Mouse (Mus musculus) G1E (cell line): ENCODE results near the gene Ikzf3. TPM values are rescaled to one million over a fixed set of nuclear protein-coding genes. Genes with fewer than 3 reads are reported as not detected.

Source experiments
- ATAC-seq: 2 replicates; pipeline ENCODE4 v1.8.0; 2016; ENCODE audit warnings: mild to moderate bottlenecking; ENCODE audit not compliant: insufficient number of reproducible peaks, poor library complexity, low FRiP score, severe bottlenecking; ENCODE audit errors: extremely low read depth
- DNase-seq: peaks from one replicate; pipeline ENCODE4 v3.0.0; 2012; ENCODE audit warnings: low spot score
- H3K27me3 ChIP-seq: 2 replicates; pipeline ENCODE4 v1.6.1; 2012; ENCODE audit warnings: mild to moderate bottlenecking, low read length, inconsistent platforms; ENCODE audit not compliant: insufficient read depth
- H3K36me3 ChIP-seq: replicated peaks from 2 replicates; pipeline ENCODE3; 2012; ENCODE audit warnings: mild to moderate bottlenecking, inconsistent platforms
- H3K4me1 ChIP-seq: 2 replicates; pipeline ENCODE4 v1.6.1; 2012; ENCODE audit warnings: low read depth, low read length, inconsistent platforms, mixed read lengths; ENCODE audit not compliant: insufficient read depth
- H3K4me3 ChIP-seq: 2 replicates; pipeline ENCODE4 v1.5.1; 2012; ENCODE audit warnings: low read depth, mild to moderate bottlenecking, inconsistent platforms, low read length, moderate library complexity, mixed read lengths
- H3K9me3 ChIP-seq: replicated peaks from 2 replicates; pipeline ENCODE4 v1.6.1; 2012; ENCODE audit warnings: inconsistent platforms
- CTCF ChIP-seq: IDR thresholded peaks from 2 replicates; pipeline ENCODE4 v1.5.1; 2012; ENCODE audit warnings: low read depth, low read length, inconsistent platforms, mixed read lengths
- GATA1 ChIP-seq: IDR thresholded peaks from 2 replicates; pipeline ENCODE4 v1.6.1; 2012; ENCODE audit warnings: borderline replicate concordance, low read length, inconsistent platforms, mixed read lengths
- GATA2 ChIP-seq: IDR thresholded peaks from 2 replicates; pipeline ENCODE4 v1.6.1; 2012; ENCODE audit warnings: low read depth, low read length, inconsistent platforms, borderline replicate concordance
- POLR2AphosphoS5 ChIP-seq: IDR thresholded peaks from 2 replicates; pipeline ENCODE4 v1.6.1; 2012; ENCODE audit warnings: low read depth, low read length, inconsistent platforms; ENCODE audit not compliant: insufficient replicate concordance
- TAL1 ChIP-seq: conservative IDR thresholded peaks from 2 replicates; pipeline ENCODE4 v1.6.1; 2012; ENCODE audit warnings: low read depth, low read length, inconsistent platforms, mixed read lengths
- polyA plus RNA-seq: library from polyadenylated mRNA; stranded (reverse); fragments of >175 nt; gene quantifications from 2 replicates; pipeline ENCODE4 v1.2.3, GENCODE M21; 2012
- total RNA-seq, 2 experiments: library from RNA; stranded (forward) in 1 of 2; stranded (reverse) in 1 of 2; fragments of 200-1000 nt in 1 of 2; fragments of >200 nt in 1 of 2; fragmentation: Nextera tagmentation in 1 of 2; gene quantifications; 2 replicates each; pipeline ENCODE4 v1.2.3; 2014 to 2017

Ikzf3 gene
- total and polyA plus RNA-seq, 3 experiments = 0.01 to 0.71 TPM; not detected in 1

- Histone ChIP-seq H3K27me3 (peaks cover 38% of the 10 kb centered on the region), H3K36me3 (no peaks in the 10 kb centered on the region), H3K4me3 (no peak overlapping the region), H3K4me1 (peaks cover 10% of the 10 kb centered on the region), H3K9me3 (no peaks in the 10 kb centered on the region)
- DNase-seq (no peak), ATAC-seq (no peak)
- TF ChIP-seq GATA2 (no peak), CTCF (no peak), GATA1 (no peak), TAL1 (no peak), POLR2AphosphoS5 (no peak)
These were observed 102.1 kb downstream of the Ikzf3 start for GRCm38 (mm10) chr11:98443688-98444087.

GRCm38 (mm10) chr11:98438331-98439158 is 107.3 kb downstream of the Ikzf3 start, which contains the start of gene Mien1:
Gene Mien1 (minus strand): TSS chr11:98438991.
- Histone ChIP-seq H3K36me3 (peaks cover 18% of the 10 kb centered on the region), H3K4me1 (peaks cover 12% of the 10 kb centered on the region), H3K4me3 (peak within 1 kb of the TSS; percentile 86), H3K9me3 (no peaks in the 10 kb centered on the region), H3K27me3 (peaks cover 13% of the 10 kb centered on the region; the same call in 1 of the 2 replicates)
- DNase-seq = peak; percentile 90
- peak; percentile 78 for ATAC-seq
- TF ChIP-seq POLR2AphosphoS5 = no peak
- peak; percentile 59 for TF ChIP-seq CTCF

GRCm38 (mm10) chr11:98437441-98437840 is 108.4 kb downstream of the Ikzf3 start:
- Histone ChIP-seq H3K9me3 (no peaks in the 10 kb centered on the region), H3K36me3 (peaks cover 18% of the 10 kb centered on the region), H3K4me3 (peak overlapping the region; percentile 86; the same call in 1 of the 2 replicates), H3K27me3 (peaks cover 21% of the 10 kb centered on the region), H3K4me1 (peaks cover 12% of the 10 kb centered on the region)
- ATAC-seq = no peak
- no peak for DNase-seq
- TF ChIP-seq TAL1 (no peak), CTCF (no peak), GATA2 (no peak), POLR2AphosphoS5 (no peak)

GRCm38 (mm10) chr11:98435723-98436122 is 110.1 kb downstream of the Ikzf3 start:
- no peak overlapping the region for H3K4me3 ChIP-seq
- DNase-seq (no peak), ATAC-seq (no peak)
- TF ChIP-seq POLR2AphosphoS5 (no peak), GATA2 (no peak), CTCF (no peak), TAL1 (no peak), GATA1 (no peak)
- peaks cover 37% of the 10 kb centered on the region for H3K27me3 ChIP-seq
- H3K36me3 ChIP-seq = peaks cover 18% of the 10 kb centered on the region
- peaks cover 15% of the 10 kb centered on the region for H3K4me1 ChIP-seq
- no peaks in the 10 kb centered on the region for H3K9me3 ChIP-seq

- Histone ChIP-seq H3K4me3 (no peak overlapping the region), H3K9me3 (no peaks in the 10 kb centered on the region), H3K27me3 (peaks cover 56% of the 10 kb centered on the region), H3K4me1 (0 out of 2 replicates have a peak, but pooled peaks cover 3% of the 10 kb centered on the region), H3K36me3 (peaks cover 8% of the 10 kb centered on the region)
- TF ChIP-seq POLR2AphosphoS5 (no peak), GATA1 (no peak), CTCF (no peak), TAL1 (no peak), GATA2 (no peak)
- no peak for DNase-seq
- no peak for ATAC-seq
These were observed 113.9 kb downstream of the Ikzf3 start for GRCm38 (mm10) chr11:98431743-98432502.

- ATAC-seq = no peak
- H3K4me3 ChIP-seq = no peak overlapping the region
- no peak for DNase-seq
- no peak for TF ChIP-seq GATA1
- TF ChIP-seq POLR2AphosphoS5 = no peak
- no peak for TF ChIP-seq TAL1
- TF ChIP-seq GATA2 = no peak
- TF ChIP-seq CTCF = no peak
- H3K36me3 ChIP-seq = no peaks in the 10 kb centered on the region
- H3K4me1 ChIP-seq = 0 out of 2 replicates have a peak, but pooled peaks cover 3% of the 10 kb centered on the region
- peaks cover 56% of the 10 kb centered on the region for H3K27me3 ChIP-seq
- H3K9me3 ChIP-seq = no peaks in the 10 kb centered on the region
These were observed 117.4 kb downstream of the Ikzf3 start for GRCm38 (mm10) chr11:98428436-98428835.
